Mouse (Mus musculus): ENCODE measurements around the gene Pecam1.
"Not testable (repeated sequence)": the region's sequence is repeated elsewhere in the genome, so short reads cannot be mapped to it uniquely, and the experiment has no call there.

The Pecam1 gene

DNA sequence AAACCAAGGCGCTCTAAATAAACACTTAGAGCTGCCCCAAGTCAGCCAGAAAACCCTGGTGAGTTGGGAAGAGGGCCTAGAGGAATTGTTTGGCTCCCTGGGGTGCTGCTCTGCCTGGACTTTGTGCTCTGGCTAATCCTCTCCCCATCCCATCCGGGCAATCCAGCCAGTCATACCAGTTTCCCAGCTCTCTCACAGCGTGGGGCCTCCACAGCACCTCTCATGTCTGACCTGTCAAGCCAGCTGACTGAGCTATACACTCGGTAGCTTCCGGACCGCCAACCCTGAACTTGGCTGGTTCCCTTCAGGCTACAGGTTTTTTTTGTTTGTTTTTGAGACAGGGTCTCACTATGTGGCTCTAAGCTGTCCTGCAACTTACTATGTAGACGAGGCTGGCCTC is 112.7 kb downstream of the Pecam1 start:
- in situ Hi-C loops (cut with MseI, MboI): no loop called here

DNA sequence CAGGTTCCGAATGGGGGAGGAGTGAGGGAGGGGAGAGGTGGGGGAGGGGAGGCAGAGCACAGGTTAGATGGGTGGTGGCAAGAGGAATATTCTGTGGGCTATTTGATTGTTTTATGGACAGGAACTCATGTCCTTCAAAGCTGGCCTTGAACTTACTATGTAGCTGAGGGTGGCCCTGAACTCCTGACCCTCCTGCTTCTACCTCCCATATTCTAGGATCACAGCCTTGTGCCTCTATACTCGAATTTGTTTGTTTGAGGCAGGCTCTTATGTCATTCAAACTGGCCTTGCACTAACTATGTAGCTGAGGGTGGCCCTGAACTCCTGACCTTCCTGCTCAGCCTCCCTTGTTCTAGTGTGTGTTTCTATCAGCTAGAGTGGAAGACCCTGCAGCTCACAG is 114.5 kb downstream of the Pecam1 start:
- in situ Hi-C loops (cut with MseI, MboI): no loop called here

DNA sequence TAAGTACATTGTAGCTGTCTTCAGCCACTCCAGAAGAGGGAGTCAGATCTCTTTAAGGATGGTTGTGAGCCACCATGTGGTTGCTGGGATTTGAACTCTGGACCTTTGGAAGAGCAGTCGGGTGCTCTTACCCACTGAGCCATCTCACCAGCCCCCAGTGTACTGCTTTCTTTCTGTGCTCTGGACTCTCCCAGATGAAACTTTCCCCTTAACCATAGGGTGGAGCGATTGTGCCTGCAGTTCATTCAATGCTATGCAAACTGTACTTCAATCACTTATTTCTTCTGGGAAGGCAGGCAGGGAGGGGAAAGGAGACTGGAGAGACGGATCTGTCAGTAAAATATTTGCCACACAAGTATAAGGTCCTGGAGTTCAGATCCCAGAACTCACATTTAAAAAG is 116.3 kb downstream of the Pecam1 start:
- in situ Hi-C loops (cut with MseI, MboI): not testable (repeated sequence)

DNA sequence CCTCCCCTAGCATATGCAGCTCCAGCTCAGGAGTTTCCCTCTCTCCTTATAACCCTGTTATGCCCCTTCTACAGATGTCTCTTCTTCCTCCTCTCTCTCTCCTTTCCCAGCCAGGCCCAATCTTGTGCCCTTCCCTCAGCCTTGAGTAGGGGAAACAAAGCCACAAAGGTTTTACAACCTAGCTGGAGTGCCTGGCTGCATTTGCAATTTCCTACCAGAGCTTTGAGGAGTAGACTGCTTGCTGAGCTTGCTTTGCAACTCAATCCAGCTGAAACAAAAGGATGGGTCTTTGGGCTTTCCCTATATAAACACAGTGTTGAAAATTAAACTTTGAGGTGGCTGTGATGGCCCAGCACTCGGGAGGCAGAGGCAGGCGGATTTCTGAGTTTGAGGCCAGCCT is 117.0 kb downstream of the Pecam1 start:
- in situ Hi-C loops (cut with MseI, MboI): no loop called here

DNA sequence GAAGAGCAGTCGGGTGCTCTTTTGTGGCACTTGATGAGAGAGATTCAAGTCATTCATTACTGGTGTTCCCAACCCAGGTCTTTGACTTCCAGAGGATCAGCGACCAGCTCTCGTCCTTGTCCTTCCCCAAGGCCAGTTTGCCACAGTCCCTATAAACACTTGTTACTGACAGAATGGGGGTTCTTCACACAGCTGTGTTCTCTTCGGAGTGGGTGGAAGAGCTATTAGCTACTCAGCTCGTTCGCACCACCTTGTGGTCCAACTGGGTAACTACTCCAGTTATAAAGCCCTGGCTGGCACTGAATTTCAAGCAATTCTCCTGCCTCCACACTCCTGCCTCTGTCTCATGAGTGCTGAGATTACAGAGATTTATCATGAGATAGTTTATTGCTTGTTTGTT is 122.7 kb downstream of the Pecam1 start:
- in situ Hi-C loops (cut with MseI, MboI): loop anchor here (5.0 to 10.0 kb wide), 3 partner anchors 93 to 213 kb away; no protein-coding TSS in a partner anchor

DNA sequence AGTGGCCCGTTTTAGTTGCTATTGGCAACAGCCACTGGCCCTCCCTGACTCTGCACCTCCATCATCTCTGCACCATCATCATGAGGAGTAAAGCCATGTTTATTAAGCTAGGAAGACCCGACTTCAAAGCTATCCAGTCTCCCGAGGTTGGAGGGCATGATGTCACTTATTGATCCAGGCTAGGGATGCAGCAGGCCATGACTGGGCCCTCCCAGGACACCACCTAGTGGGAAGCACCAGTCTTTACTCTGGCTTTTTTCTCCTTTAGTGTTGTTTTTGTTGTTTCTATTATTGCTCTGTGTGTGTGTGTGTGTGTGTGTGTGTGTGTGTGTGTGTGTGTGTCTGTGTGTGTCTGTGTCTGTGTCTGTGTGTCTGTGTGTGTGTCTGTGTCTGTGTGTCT is 124.9 kb downstream of the Pecam1 start:
- in situ Hi-C loops (cut with MseI, MboI): loop anchor here (5.0 to 10.0 kb wide), 3 partner anchors 91 to 211 kb away; no protein-coding TSS in a partner anchor

DNA sequence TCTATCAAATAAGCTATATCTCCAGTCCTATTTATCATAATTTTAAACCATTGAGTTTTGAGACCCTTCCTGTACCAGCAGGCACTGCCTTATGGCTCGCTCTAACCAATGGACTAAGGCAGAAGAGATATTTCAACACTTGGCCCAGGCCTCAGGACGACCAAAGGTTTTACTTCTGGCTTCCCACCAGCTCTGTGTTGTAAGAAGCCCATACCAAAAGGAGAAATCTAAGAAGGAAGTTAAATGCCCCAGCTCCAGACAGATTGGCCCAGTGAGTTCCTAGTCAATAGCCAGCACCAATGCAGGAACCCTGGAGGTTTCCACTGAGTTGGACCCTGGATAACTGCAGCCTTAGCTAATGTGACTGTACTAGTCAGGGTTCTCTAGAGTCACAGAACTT is 126.8 kb downstream of the Pecam1 start:
- in situ Hi-C loops (cut with MseI, MboI): loop anchor here (10.0 kb wide), 2 partner anchors 89 to 209 kb away; no protein-coding TSS in a partner anchor

DNA sequence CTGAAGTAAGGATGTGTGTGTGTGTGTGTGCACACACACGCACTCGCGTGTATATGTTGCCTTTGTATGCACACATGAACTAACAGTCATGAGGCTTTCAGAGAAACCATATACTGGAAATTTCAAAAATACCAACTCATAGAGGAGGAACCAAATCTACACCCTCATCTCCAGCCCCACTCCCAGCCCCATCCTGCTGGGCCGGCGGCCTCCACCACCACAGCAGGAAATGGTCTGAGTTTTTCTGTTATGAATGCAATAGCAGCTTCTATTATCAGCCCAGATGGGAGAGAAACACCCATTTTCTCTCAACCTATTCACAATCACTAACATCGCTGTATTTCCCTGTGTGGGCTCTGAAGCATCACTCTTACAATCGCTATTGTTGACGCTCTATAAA is 128.4 kb downstream of the Pecam1 start:
- in situ Hi-C loops (cut with MseI, MboI): loop anchor here (10.0 kb wide), 2 partner anchors 87 to 207 kb away; no protein-coding TSS in a partner anchor

DNA sequence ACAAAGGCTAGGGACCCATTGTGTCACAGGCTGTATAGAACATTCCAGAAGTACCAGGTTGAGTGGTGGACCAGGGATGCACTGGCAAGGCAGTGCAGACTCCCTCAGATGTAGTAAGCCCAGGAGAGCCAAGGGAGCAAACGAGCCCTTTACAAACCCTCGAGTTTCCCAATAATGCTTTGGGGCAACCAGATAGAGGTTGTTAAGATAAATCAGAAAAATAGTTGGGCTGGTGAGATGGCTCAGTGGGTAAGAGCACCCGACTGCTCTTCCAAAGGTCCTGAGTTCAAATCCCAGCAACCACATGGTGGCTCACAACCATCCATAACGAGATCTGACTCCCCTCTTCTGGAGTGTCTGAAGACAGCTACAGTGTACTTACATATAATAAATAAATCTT is 131.7 kb downstream of the Pecam1 start:
- in situ Hi-C loops (cut with MseI, MboI): not testable (repeated sequence)

DNA sequence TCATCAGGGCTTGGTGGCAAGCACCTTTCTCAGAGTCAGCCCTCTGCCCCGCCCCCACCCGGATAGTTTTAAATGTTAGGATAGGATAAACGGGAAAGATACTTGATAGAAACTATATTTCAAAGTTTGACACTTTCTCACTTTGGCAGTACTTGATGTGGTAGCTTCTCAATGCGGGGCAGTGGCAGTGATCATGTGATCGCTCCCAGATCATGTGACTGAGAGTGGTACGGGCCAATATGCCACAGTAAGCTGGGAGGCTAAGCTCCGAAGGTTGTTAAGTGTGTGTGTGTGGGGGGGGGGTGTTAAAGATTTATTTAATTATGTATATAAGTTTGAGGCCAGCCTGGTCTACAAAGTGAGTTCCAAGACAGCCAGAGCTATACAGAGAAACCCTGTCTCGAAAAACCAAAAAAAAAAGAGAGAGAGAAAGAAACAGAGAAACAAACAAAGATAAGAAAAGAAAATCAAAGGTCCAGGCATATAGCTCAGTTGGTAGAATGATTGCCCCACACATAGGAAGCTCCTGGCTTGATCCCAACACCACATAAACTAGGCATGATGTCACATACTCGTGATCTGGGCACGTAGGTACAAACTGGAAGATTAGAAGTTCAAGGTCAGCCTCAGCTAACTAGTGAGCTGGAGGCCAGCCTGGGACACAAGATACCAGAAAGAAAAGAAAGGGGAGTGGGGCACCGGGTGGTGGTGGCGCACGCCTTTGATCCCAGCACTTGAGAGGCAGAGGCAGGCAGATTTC is 132.4 kb downstream of the Pecam1 start:
- in situ Hi-C loops (cut with MseI, MboI): no loop called here

DNA sequence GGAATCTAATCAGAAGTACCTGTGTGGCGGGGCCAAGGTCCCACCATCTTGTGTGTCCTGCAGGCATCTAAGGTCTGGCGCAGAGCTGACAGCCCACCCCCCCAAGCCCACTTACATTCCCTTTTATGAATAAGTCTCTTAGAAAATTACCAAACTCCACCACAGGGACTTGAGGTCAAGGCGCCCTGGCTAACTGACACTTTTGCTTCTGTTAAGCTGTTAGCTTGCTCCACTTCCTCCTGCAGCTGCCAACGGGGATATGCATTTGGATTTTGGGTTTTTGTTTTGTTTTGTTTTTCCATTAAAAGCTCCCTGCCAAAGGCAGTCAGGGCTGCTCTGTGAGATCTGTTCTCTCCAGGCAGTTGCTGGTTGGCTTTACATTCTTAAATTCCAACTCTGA is 134.9 kb downstream of the Pecam1 start:
- in situ Hi-C loops (cut with MseI, MboI): no loop called here

DNA sequence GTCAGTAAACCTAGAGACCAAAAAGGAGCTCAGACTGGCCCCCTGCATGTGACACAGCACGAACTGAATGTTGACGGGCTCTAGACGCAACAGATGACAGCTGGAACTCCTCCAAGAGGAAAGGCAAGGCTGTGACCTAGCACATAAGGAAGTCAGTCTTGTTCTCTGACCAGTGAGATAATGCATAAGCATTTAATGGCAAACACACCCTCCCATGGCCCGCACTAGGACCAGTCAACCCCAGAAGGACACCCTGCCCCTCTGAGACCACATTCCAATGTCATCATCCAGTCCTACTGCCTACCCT is 136.1 kb downstream of the Pecam1 start:
- in situ Hi-C loops (cut with MseI, MboI): no loop called here

DNA sequence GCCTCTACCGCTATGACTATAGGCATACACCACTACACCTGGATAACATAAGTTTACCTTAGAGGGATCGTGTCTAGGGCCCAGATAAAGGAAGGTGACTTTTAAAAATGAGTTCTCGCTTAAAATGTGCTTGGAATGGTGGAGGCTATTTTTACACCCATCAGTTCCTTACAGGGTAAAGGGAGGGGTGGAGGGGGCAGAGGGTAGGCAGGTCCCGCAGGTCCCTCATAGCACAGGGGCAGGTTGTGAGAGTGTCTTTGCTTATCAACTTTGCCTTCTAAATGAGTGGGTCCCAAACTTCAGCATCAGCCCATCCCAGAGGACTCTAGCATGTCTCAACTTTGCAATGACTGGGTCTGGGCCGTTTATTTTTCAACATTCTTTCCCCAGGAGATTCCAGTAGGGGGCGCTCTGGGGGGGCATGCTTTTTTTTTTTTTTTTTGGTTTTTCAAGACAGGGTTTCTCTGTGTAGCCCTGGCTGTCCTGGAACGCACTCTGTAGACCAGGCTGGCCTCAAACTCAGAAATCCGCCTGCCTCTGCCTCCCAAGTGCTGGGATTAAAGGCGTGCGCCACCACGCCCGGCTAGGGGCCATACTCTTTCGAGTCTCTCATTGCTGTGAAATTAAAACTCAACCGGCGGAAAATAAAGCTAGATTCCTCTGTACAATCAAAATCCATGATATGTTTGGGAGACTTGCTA is 136.6 kb downstream of the Pecam1 start:
- in situ Hi-C loops (cut with MseI, MboI): no loop called here

DNA sequence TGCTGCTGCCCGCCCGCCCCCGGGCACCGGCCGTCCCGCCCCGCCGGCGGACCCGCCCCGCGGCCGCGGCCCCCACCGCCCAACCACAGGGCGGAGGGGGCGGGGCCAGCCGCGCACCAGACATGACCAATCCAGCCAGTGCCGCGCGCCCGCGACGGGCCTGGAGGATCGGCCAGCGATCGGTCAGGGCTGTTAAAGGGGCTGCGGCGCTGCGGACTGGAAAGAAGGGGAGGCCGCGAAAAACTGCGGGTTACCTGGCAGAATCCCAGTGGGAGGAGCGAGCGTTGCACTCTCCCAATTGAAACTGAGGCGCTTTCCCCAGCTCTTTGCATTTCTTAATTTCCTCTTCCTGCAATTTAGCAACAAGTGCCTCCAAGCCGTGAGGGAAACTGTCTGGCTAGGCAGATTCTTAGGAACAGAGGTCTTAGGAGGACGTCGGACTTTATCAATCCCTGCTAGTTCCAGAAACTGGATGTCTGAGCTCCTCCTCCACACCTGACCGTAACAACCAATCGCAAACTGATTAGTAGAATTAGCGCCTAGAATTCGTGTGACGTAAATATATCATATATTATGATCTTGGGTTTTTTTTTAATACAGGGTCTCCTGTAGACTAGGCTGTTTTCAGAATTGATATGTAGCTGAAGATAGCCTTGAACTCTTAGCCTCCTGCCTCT is 137.3 kb downstream of the Pecam1 start, which contains the start of gene Tex2:
Gene Tex2, minus strand, starts transcription at position 463 of the 677 bp plus-strand sequence.
- in situ Hi-C loops (cut with MseI, MboI): no loop called here

DNA sequence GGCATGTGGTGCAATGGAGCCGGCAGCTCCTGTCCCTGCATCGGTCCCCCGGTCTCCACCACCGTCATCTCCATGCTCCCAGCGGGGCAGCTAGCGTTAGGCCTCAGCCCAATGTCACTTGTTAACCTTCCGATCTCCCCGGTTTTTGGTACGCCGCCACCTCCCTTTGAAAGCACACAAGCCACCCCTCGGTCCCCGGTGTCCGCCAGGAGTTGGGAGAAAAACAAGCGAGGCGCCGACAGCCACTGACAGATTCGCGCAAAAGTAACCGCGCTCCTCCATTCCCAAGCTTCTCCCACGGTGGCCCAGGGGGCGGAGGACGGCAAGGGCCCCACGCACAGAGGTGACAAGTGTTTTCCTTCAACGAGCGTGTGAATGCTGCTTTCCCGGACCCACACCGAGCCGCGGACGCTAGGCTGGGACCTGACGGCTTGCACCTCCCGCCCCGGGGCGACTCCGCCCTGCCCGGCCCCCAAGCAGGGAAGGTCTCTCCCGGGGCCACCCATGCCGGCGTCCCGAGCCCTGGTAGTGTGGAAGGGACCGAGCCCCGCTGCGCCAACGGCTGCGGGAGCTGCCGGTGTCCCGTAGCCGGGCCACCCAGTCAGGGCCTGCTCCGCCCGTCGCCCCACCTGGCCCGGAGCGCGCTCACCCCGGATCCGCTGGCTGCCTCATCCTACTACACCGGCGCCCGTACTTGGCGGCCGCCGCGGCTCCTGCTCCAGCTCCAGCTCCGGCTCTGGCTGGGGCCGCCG is 138.0 kb downstream of the Pecam1 start:
- in situ Hi-C loops (cut with MseI, MboI): no loop called here

DNA sequence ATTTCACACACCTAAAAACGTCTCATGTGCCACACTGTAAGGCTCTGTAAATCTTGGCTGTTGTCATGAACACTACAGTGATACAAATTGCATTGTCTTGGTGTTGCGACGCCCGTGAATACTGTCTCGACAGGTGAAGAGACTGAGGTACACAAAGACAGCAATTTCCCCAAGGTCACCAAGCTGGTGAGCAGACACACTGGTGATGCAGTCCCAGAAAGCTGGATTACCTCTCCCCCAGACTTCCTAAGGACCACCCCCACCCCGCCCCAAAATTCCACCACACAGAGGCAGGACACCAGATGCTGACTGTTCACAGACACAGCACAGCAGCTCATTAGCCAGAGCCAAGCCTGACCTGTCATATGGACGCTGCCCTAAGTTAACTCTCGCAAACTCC is 140.7 kb downstream of the Pecam1 start:
- in situ Hi-C loops (cut with MseI, MboI): no loop called here

DNA sequence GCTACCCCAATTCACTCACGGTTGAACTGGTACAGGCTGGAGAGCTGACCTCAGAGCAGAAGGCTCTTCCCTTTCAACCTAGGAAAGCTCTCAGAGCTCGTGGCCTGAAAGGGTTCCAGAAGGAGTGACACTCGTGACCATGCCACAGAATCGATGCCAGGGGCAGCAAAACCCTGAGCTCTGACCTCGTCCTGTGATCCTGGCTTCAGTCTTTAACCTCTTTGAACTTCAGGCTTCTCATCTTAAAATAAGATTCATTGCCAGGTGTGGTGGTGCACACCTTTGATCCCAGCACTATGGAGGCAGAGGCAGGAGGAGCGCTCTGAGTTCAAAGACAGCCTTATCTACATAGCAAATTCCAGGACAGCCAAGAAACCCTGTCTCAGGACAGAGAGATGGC is 143.1 kb downstream of the Pecam1 start:
- in situ Hi-C loops (cut with MseI, MboI): no loop called here

DNA sequence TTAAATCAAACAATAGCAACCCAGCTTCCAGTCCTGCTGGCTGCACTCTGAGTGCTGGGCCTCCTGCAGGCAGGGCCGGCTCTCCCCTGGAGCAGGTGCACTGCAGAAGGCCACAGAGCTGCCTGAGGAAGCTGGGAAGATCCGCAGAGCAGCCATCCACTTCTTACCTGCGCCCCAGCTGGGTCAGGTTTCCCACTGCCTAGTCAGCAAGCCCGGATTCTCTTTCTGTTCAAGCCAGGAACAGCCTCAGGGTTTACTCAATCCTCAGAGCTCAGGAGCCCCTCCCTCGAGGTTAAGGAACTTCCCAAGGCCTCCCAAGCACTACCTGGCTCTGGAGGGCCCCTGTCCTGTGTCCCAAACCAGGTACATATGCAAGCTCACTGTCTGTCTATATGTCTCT is 144.4 kb downstream of the Pecam1 start:
- in situ Hi-C loops (cut with MseI, MboI): no loop called here

Measured in mouse trophoblast stem cell (cell line).